Comparison of ENCODE assay signal across 8 mouse cellular contexts in the genomic region with DNA sequence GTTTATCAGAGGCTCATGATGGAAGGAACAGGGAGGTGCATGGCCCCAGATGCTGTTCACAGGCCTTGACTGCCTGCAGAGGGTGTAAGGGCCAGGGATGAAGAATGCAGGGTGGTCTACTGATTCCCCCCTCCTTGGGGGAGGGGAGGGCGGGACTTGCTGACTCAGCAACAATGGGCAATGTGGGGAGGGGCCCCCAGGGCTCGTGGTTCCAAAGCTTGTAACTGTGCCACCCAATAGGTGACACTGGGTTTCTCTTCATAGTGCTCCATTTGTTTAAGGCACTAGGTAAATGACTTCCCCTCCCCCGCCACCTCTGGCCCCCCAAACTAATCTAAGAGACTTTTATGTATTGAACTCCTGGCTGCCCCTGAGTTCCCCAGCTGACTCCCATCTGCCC. TPM values are rescaled to one million over a fixed set of nuclear protein-coding genes. Genes with fewer than 3 reads are reported as not detected.
DNase-seq lines count a peak whose midpoint lies in the region; ATAC-seq and TF ChIP-seq lines count a peak whose summit lies in the region.

No protein-coding gene starts in this region.

- H3K9me3 ChIP-seq in embryonic facial prominence, embryonic 14.5 days (ENCODE audit: control insufficient read depth, low read length) = no peaks in the 10 kb centered on the region
- no peaks in the 10 kb centered on the region for H3K9me3 ChIP-seq in intestine, embryonic 15.5 days

- H3K27me3 ChIP-seq in embryonic facial prominence, embryonic 14.5 days (replicated peaks; ENCODE audit: control insufficient read depth, insufficient read depth, low read length) = no peaks in the 10 kb centered on the region
- H3K27me3 ChIP-seq in intestine, embryonic 15.5 days (replicated peaks) = no peaks in the 10 kb centered on the region
- no peaks in the 10 kb centered on the region for H3K27me3 ChIP-seq in myocyte (ENCODE audit: control insufficient read depth, insufficient read depth, insufficient read length)

- no peak for TF ChIP-seq POLR2A in myocyte (IDR thresholded peaks at IDR 0.05; ENCODE audit: insufficient read length, low read depth)

- no peak overlapping the region for H3ac ChIP-seq in myocyte (ENCODE audit: control insufficient read depth, insufficient read length)

- H3K4me3 ChIP-seq in left cerebral cortex, adult 2 months = peak overlapping the region; percentile 95
- peak overlapping the region; percentile 89 for H3K4me3 ChIP-seq in embryonic facial prominence, embryonic 14.5 days (ENCODE audit: low read depth, low read length)
- H3K4me3 ChIP-seq in intestine, embryonic 15.5 days (replicated peaks) = peak overlapping the region; percentile 70
- peak overlapping the region; percentile 98 for H3K4me3 ChIP-seq in myocyte

- peak overlapping the region; percentile 82 for H3K9ac ChIP-seq in embryonic facial prominence, embryonic 14.5 days (ENCODE audit: low read depth, low read length)
- peak overlapping the region; percentile 73; the same call in 1 of the 2 replicates for H3K9ac ChIP-seq in intestine, embryonic 15.5 days

- peaks cover 73% of the 10 kb centered on the region for H3K79me2 ChIP-seq in myocyte (ENCODE audit: control insufficient read depth, insufficient read depth)

- no peak for DNase-seq in left cerebral cortex, adult 2 months (ENCODE audit: extremely low spot score in 1 of 2, low spot score in 2 of 2)
- no peak for DNase-seq in left cerebral cortex, adult 8-10 months (ENCODE audit: low spot score in 2 of 2)
- DNase-seq in embryonic facial prominence, embryonic 14.5 days (ENCODE audit: low spot score) = no peak
- no peak for DNase-seq in c-Kit-positive CD71-positive TER-119-positive erythroid progenitor cells, embryonic 14.5 days (ENCODE audit: low spot score)
- DNase-seq in layer of hippocampus, postnatal 36 days = no peak
- no peak for DNase-seq in adrenal gland, postnatal 14 days

- intact Hi-C loops in left cerebral cortex, adult 2 months (cut with DNase I) = no loop called here

- 0 out of 2 replicates have a peak, but pooled peaks cover 11% of the 10 kb centered on the region for H3K36me3 ChIP-seq in embryonic facial prominence, embryonic 14.5 days (ENCODE audit: control insufficient read depth, insufficient read depth, low read length)
- no peaks in the 10 kb centered on the region for H3K36me3 ChIP-seq in intestine, embryonic 15.5 days
- peaks cover 5% of the 10 kb centered on the region for H3K36me3 ChIP-seq in myocyte (ENCODE audit: control insufficient read depth, insufficient read depth)

- H3K27ac ChIP-seq in left cerebral cortex, adult 2 months = no peak overlapping the region
- no peak overlapping the region for H3K27ac ChIP-seq in embryonic facial prominence, embryonic 14.5 days (replicated peaks; ENCODE audit: low read depth, low read length)
- no peak overlapping the region; the same call in 1 of the 2 replicates for H3K27ac ChIP-seq in intestine, embryonic 15.5 days

- TF ChIP-seq CTCF in left cerebral cortex, adult 2 months (IDR thresholded peaks at IDR 0.05) = no peak

- WGBS in embryonic facial prominence, embryonic 14.5 days = 52% methylated on average over 2 of the region's 3 CpGs
- 52% methylated on average over 3 of the region's 3 CpGs for WGBS in intestine, embryonic 15.5 days

- no peak for ATAC-seq in embryonic facial prominence, embryonic 14.5 days (ENCODE audit: low read depth)
- ATAC-seq in intestine, embryonic 15.5 days = no peak

- H3K4me1 ChIP-seq in embryonic facial prominence, embryonic 14.5 days (ENCODE audit: control insufficient read depth, insufficient read depth, low read length) = peaks cover 43% of the 10 kb centered on the region
- H3K4me1 ChIP-seq in intestine, embryonic 15.5 days (replicated peaks) = peaks cover 54% of the 10 kb centered on the region

- H3K4me2 ChIP-seq in embryonic facial prominence, embryonic 14.5 days (ENCODE audit: low read depth, low read length) = peak overlapping the region; percentile 97
- peak overlapping the region; percentile 90 for H3K4me2 ChIP-seq in intestine, embryonic 15.5 days (replicated peaks)
- peak overlapping the region; percentile 94 for H3K4me2 ChIP-seq in myocyte (ENCODE audit: low read depth)

TF ChIP-seq in myocyte, 11 proteins besides CTCF, POLR2A, EP300 and RAD21:
- TF ChIP-seq USF1 (IDR thresholded peaks at IDR 0.05; ENCODE audit: low read depth) (no peak), SRF (IDR thresholded peaks at IDR 0.05; ENCODE audit: control insufficient read depth, insufficient read length, low read depth) (no peak), CEBPB (IDR thresholded peaks at IDR 0.05; ENCODE audit: insufficient read depth, poor library complexity, severe bottlenecking) (no peak), MAX (IDR thresholded peaks at IDR 0.05; ENCODE audit: low read depth) (no peak), TCF3 (IDR thresholded peaks at IDR 0.05; ENCODE audit: insufficient read length, low read depth) (no peak), MYOG (IDR thresholded peaks at IDR 0.05; ENCODE audit: control insufficient read depth in 1 of 3, insufficient read depth in 1 of 3, insufficient read length in 2 of 3, low read depth in 2 of 3) (no peak), MYOD1 (IDR thresholded peaks at IDR 0.05; ENCODE audit: control insufficient read depth in 1 of 3, insufficient read length in 2 of 3, low read depth in 2 of 3) (no peak), E2F4 (IDR thresholded peaks at IDR 0.05; ENCODE audit: insufficient read depth) (no peak)
TF ChIP-seq in myocyte: peak in this region for 0.

RNA-seq across cellular contexts. Expression of gene Hs6st1, which starts 2.5 kb away (rescaled TPM):
- 10 to 100 TPM; 52.8 to 56.1 TPM for total RNA-seq in left cerebral cortex, adult 2 months (2021)
- 10 to 100 TPM; 45.5 to 49.0 (median 48.0) TPM for total RNA-seq in left cerebral cortex, adult 8-10 months (2022)
- 10.1 and 11.5 TPM in 2 replicates for polyA plus RNA-seq in embryonic facial prominence, embryonic 14.5 days (2014; fragmentation: Nextera tagmentation; extraction: Ambion mirVana)
- polyA plus RNA-seq in intestine, embryonic 15.5 days (2015; fragmentation: Nextera tagmentation; extraction: Ambion mirVana) = 10.6 TPM in 2 replicates
- polyA plus RNA-seq in myocyte (2012; fragmentation: generic; extraction: Trizol) = 66.6 TPM
- 10 to 100 TPM; 38.7 to 39.9 TPM for total RNA-seq in layer of hippocampus, postnatal 36 days (2021)
- 71.6 and 89.0 TPM in 2 replicates for total RNA-seq in adrenal gland, postnatal 14 days (2021)
